Mouse (Mus musculus) neural tube, embryonic 11.5 days (tissue): Measurements from ENCODE around the gene Sdhd. TPM values are rescaled to one million over a fixed set of nuclear protein-coding genes. Genes with fewer than 3 reads are reported as not detected.

Experiments used
- ATAC-seq: fragments of 200-750 bp; cut with Nextera tagmentation; 2 replicates; pipeline ENCODE4 v1.8.0; 2017; ENCODE audit warnings: moderate number of reproducible peaks, mild to moderate bottlenecking, moderate TSS enrichment, moderate library complexity; ENCODE audit not compliant: insufficient read depth, low FRiP score, low TSS enrichment
- DNase-seq: peaks from one replicate; pipeline ENCODE4 v3.0.0-alpha.2; 2015; ENCODE audit warnings: low spot score
- H3K27ac ChIP-seq: fragments of 300-500 bp; sonication (generic); 2 replicates; pipeline ENCODE4 v1.5.1; 2014; ENCODE audit warnings: low read depth, mild to moderate bottlenecking, low read length
- H3K27me3 ChIP-seq: fragments of 300-500 bp; sonication (generic); 2 replicates; pipeline ENCODE4 v1.6.1; 2014; ENCODE audit warnings: mild to moderate bottlenecking, low read length, mixed read lengths; ENCODE audit not compliant: control insufficient read depth, insufficient read depth
- H3K36me3 ChIP-seq: fragments of 300-500 bp; sonication (generic); 2 replicates; pipeline ENCODE4 v1.6.1; 2014; ENCODE audit warnings: mild to moderate bottlenecking, low read length, moderate library complexity, mixed read lengths; ENCODE audit not compliant: control insufficient read depth, insufficient read depth
- H3K4me1 ChIP-seq: fragments of 300-500 bp; sonication (generic); 2 replicates; pipeline ENCODE4 v1.6.1; 2014; ENCODE audit warnings: low read length, mixed read lengths; ENCODE audit not compliant: control insufficient read depth, insufficient read depth
- H3K4me2 ChIP-seq: fragments of 300-500 bp; sonication (generic); 2 replicates; pipeline ENCODE4 v1.6.1; 2014; ENCODE audit warnings: low read depth, mild to moderate bottlenecking, moderate library complexity
- H3K4me3 ChIP-seq: fragments of 300-500 bp; sonication (generic); 2 replicates; pipeline ENCODE4 v1.5.1; 2014; ENCODE audit warnings: low read depth, low read length
- H3K9ac ChIP-seq: fragments of 300-500 bp; sonication (generic); 2 replicates; pipeline ENCODE4 v1.6.1; 2014; ENCODE audit warnings: mild to moderate bottlenecking, low read length
- H3K9me3 ChIP-seq: fragments of 300-500 bp; sonication (generic); 2 replicates; pipeline ENCODE4 v1.6.1; 2016; ENCODE audit warnings: low read length; ENCODE audit not compliant: control insufficient read depth
- WGBS: fragments of 180-500 bp; shearing (Covaris S2); extraction: QIAGEN DNeasy Blood & Tissue Kit; methylation state at CpG from one replicate; pipeline ENCODE4 v1.1.7; 2014; 5-methylcytosine and 5-hydroxymethylcytosine counted together
- polyA plus RNA-seq: library from polyadenylated mRNA; unstranded; fragments of >200 nt; fragmentation: Nextera tagmentation; extraction: Ambion mirVana; gene quantifications from 2 replicates; pipeline ENCODE4 v1.2.1, GENCODE M21; 2014

Sdhd gene
- polyA plus RNA-seq, 1 experiment from 2014 or later = 281 TPM

GRCm38 (mm10) chr9:50616766-50617603 is 13.4 kb upstream of the Sdhd start, which contains the start of the genes Pih1d2 and Nkapd1:
Gene Pih1d2, plus strand, starts transcription at chr9:50617321.
Gene Nkapd1, minus strand, starts transcription at chr9:50617464.
- peaks cover 7% of the 10 kb centered on the region for H3K4me1 ChIP-seq
- H3K9me3 ChIP-seq = no peaks in the 10 kb centered on the region
- H3K36me3 ChIP-seq = peaks cover 6% of the 10 kb centered on the region
- peak within 1 kb of the TSS; percentile 99 for H3K4me3 ChIP-seq
- H3K27me3 ChIP-seq = no peaks in the 10 kb centered on the region
- under 1% methylated on average over 75 of the region's 81 CpGs for WGBS
- peak within 1 kb of the TSS; percentile 57 for H3K4me2 ChIP-seq
- peak within 1 kb of the TSS; percentile 88 for H3K27ac ChIP-seq
- DNase-seq (peak; percentile 88), ATAC-seq (peak; percentile 94)
- peak within 1 kb of the TSS; percentile 92 for H3K9ac ChIP-seq

- DNase-seq (no peak), ATAC-seq (no peak)
- H3K9ac ChIP-seq = peak overlapping the region; percentile 92
- peaks cover 7% of the 10 kb centered on the region for H3K4me1 ChIP-seq
- WGBS = 43% methylated on average over 11 of the region's 11 CpGs
- H3K36me3 ChIP-seq = peaks cover 6% of the 10 kb centered on the region
- H3K9me3 ChIP-seq = no peaks in the 10 kb centered on the region
- H3K27ac ChIP-seq = no peak overlapping the region
- peak overlapping the region; percentile 99 for H3K4me3 ChIP-seq
- peak overlapping the region; percentile 57 for H3K4me2 ChIP-seq
- no peaks in the 10 kb centered on the region for H3K27me3 ChIP-seq
These were observed 12.5 kb upstream of the Sdhd start for GRCm38 (mm10) chr9:50616161-50616560.

GRCm38 (mm10) chr9:50612115-50612514 is 8.5 kb upstream of the Sdhd start:
- 90% methylated on average over 4 of the region's 4 CpGs for WGBS
- H3K27me3 ChIP-seq = no peaks in the 10 kb centered on the region
- no peak for DNase-seq
- no peak overlapping the region for H3K4me3 ChIP-seq
- peaks cover 7% of the 10 kb centered on the region for H3K4me1 ChIP-seq
- H3K27ac ChIP-seq = no peak overlapping the region
- no peak for ATAC-seq
- H3K9ac ChIP-seq = no peak overlapping the region
- no peaks in the 10 kb centered on the region for H3K9me3 ChIP-seq
- H3K4me2 ChIP-seq = no peak overlapping the region
- H3K36me3 ChIP-seq = peaks cover 6% of the 10 kb centered on the region

GRCm38 (mm10) chr9:50604338-50604737 is 726 bp upstream of the Sdhd start:
- ATAC-seq = no peak
- H3K27me3 ChIP-seq = no peaks in the 10 kb centered on the region
- H3K27ac ChIP-seq = peak overlapping the region; percentile 81
- no peaks in the 10 kb centered on the region for H3K9me3 ChIP-seq
- H3K36me3 ChIP-seq = peaks cover 4% of the 10 kb centered on the region
- peaks cover 16% of the 10 kb centered on the region for H3K4me1 ChIP-seq
- H3K4me3 ChIP-seq = peak overlapping the region; percentile 65
- no peak for DNase-seq
- peak overlapping the region; percentile 73 for H3K4me2 ChIP-seq
- 5% methylated on average over 6 of the region's 6 CpGs for WGBS
- peak overlapping the region; percentile 87 for H3K9ac ChIP-seq

GRCm38 (mm10) chr9:50603998-50604324 is 349 bp upstream of the Sdhd start:
- Histone ChIP-seq H3K9me3 (no peaks in the 10 kb centered on the region), H3K27me3 (no peaks in the 10 kb centered on the region), H3K9ac (peak overlapping the region; percentile 87), H3K27ac (peak overlapping the region; percentile 81), H3K4me3 (peak overlapping the region; percentile 65), H3K36me3 (peaks cover 4% of the 10 kb centered on the region), H3K4me2 (peak overlapping the region; percentile 73), H3K4me1 (peaks cover 16% of the 10 kb centered on the region)
- DNase-seq = no peak
- peak; percentile 82 for ATAC-seq
- WGBS = 2% methylated on average over 21 of the region's 24 CpGs

- peak overlapping the region; percentile 87 for H3K4me2 ChIP-seq
- H3K9me3 ChIP-seq = no peaks in the 10 kb centered on the region
- H3K9ac ChIP-seq = no peak overlapping the region
- peaks cover 16% of the 10 kb centered on the region for H3K4me1 ChIP-seq
- H3K27ac ChIP-seq = no peak overlapping the region
- peak overlapping the region; percentile 65 for H3K4me3 ChIP-seq
- H3K36me3 ChIP-seq = peaks cover 7% of the 10 kb centered on the region
- no peaks in the 10 kb centered on the region for H3K27me3 ChIP-seq
- DNase-seq = no peak
- no peak for ATAC-seq
- 91% methylated on average over 7 of the region's 7 CpGs for WGBS
These were observed 1.4 kb downstream of the Sdhd start for GRCm38 (mm10) chr9:50602055-50602845.

- Histone ChIP-seq H3K27me3 (no peaks in the 10 kb centered on the region), H3K9me3 (no peaks in the 10 kb centered on the region), H3K4me1 (peaks cover 16% of the 10 kb centered on the region), H3K9ac (no peak overlapping the region), H3K4me3 (no peak overlapping the region), H3K36me3 (peaks cover 9% of the 10 kb centered on the region), H3K27ac (no peak overlapping the region), H3K4me2 (no peak overlapping the region)
- no peak for DNase-seq
- no peak for ATAC-seq
- 94% methylated on average over 6 of the region's 6 CpGs for WGBS
These were observed 2.1 kb downstream of the Sdhd start for GRCm38 (mm10) chr9:50601536-50601935.

- H3K9me3 ChIP-seq = no peaks in the 10 kb centered on the region
- peaks cover 10% of the 10 kb centered on the region for H3K36me3 ChIP-seq
- no peak overlapping the region for H3K27ac ChIP-seq
- 96% methylated on average over 8 of the region's 8 CpGs for WGBS
- ATAC-seq = no peak
- no peak overlapping the region for H3K4me2 ChIP-seq
- DNase-seq = no peak
- H3K4me1 ChIP-seq = peaks cover under 1% of the 10 kb centered on the region; the same call in 1 of the 2 replicates
- H3K27me3 ChIP-seq = no peaks in the 10 kb centered on the region
- H3K9ac ChIP-seq = no peak overlapping the region
- H3K4me3 ChIP-seq = no peak overlapping the region
These were observed 6.6 kb downstream of the Sdhd start for GRCm38 (mm10) chr9:50596973-50597372.
